Mouse (Mus musculus): Measurements from ENCODE around the gene Fmn2. TPM values are rescaled to one million over a fixed set of nuclear protein-coding genes. Genes with fewer than 3 reads are reported as not detected.

The Fmn2 gene
- total and polyA plus RNA-seq, 3 experiments = not detected

DNA sequence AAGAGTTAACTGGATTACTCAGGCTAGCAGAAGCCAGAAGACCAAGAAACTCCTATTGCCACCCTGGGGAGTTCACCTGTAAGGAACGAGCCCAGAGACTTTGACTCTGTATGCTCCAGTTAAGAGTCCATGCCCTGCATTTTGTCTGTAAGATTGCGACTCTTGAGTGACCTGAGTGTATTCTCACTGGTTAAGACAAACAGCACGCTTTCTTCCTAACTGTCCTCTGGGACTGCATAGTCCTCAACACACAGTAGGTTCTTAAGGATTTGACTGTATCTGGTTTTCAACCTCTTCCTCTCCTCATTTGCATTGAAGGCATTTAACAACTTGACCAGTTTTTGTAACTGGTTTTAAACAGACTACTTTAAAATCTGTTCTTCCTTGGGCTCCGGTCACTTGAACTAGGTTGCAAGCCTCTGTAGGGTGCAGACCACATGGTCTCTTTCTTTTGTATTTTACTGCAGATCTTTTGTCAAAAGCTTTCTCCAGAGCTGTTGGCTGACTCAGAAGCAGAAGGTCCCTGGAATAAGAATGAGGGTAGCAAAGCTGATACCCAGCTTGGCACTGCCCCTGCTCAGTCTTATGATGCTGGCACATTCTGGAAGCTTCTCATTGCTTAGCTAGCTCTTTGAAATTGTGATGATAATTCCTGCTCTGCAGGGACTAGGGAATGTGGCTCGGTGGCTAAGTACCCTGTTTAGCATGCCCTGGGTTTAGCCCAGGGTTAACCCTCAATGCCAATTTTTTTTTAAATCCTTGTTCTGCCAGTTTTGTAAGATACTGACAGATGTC, 20.5 kb downstream of the Fmn2 start:
- no peak for ATAC-seq (ENCODE audit: extremely low read depth, insufficient number of reproducible peaks, low FRiP score, poor library complexity, severe bottlenecking)
- H3K27me3 ChIP-seq (ENCODE audit: insufficient read depth, low read length) = no peaks in the 10 kb centered on the region
- 0 out of 2 replicates have a peak, but pooled peaks cover 3% of the 10 kb centered on the region for H3K9me3 ChIP-seq (replicated peaks)
- no peaks in the 10 kb centered on the region for H3K4me1 ChIP-seq (ENCODE audit: insufficient read depth, low read depth, low read length)
- TF ChIP-seq GATA2 (IDR thresholded peaks at IDR 0.05; ENCODE audit: borderline replicate concordance, low read depth, low read length) (no peak), POLR2AphosphoS5 (IDR thresholded peaks at IDR 0.05; ENCODE audit: insufficient replicate concordance, low read depth, low read length) (no peak), TAL1 (conservative IDR thresholded peaks at IDR 0.05; ENCODE audit: low read depth, low read length) (no peak), GATA1 (IDR thresholded peaks at IDR 0.05; ENCODE audit: borderline replicate concordance, low read length) (no peak), CTCF (IDR thresholded peaks at IDR 0.05; ENCODE audit: low read depth, low read length) (no peak)
- no peaks in the 10 kb centered on the region for H3K36me3 ChIP-seq (replicated peaks)
- no peak for DNase-seq (ENCODE audit: low spot score)
- no peak overlapping the region for H3K4me3 ChIP-seq (ENCODE audit: low read depth, low read length)

DNA sequence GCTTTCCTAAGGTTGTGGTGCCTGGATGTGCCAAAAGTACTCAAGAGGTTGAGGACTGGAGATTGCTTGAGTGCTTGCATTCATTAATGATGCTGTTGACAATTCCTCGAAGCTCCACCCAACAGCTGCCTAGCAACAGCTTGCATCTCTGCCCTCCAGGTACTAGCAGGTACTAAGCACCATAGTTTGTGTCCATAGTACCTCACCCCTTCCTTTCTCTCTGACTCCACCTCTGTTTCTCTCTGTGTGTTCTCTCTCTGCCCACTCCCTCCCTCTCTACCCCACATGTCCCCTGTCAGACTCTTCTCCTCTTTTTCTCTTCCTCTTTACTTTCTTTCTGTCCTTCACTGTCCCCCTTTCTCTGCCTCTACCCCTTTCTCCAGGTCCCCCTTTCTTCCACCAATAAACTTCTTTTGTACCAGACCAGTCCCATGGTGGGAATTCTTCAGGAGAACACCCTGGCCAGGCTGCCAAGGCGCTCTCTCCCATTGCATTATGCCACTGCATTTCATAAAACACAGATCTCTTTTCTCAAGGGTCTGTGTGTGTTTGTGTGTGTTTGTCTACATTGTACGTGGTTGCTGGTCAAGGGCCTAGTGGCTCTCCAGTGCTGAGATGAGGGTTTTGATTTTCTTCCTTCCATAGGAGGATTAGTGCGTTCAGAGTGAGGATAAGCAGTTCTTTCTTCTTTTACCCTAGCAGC, 21.3 kb downstream of the Fmn2 start:
- no peaks in the 10 kb centered on the region for H3K4me1 ChIP-seq (ENCODE audit: insufficient read depth, low read depth, low read length)
- TF ChIP-seq CTCF (IDR thresholded peaks at IDR 0.05; ENCODE audit: low read depth, low read length) (no peak), GATA1 (IDR thresholded peaks at IDR 0.05; ENCODE audit: borderline replicate concordance, low read length) (no peak), TAL1 (conservative IDR thresholded peaks at IDR 0.05; ENCODE audit: low read depth, low read length) (no peak), GATA2 (IDR thresholded peaks at IDR 0.05; ENCODE audit: borderline replicate concordance, low read depth, low read length) (no peak), POLR2AphosphoS5 (IDR thresholded peaks at IDR 0.05; ENCODE audit: insufficient replicate concordance, low read depth, low read length) (no peak)
- ATAC-seq (ENCODE audit: extremely low read depth, insufficient number of reproducible peaks, low FRiP score, poor library complexity, severe bottlenecking) = no peak

DNA sequence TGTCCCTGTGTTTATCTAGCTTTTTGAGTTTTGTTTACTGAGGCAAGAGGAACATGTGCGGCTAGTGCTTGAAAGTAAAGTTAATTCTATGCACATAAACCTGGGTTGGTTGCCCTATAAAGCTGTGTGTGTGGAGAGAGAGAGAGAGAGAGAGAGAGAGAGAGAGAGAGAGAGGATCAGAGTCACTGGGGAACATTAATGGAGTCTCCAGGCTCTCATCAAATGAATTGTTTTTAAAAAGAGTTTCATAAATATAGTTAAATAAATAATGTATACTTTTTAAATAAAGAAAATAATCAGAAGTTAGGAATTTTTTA, 21.8 kb downstream of the Fmn2 start:
- ATAC-seq (ENCODE audit: extremely low read depth, insufficient number of reproducible peaks, low FRiP score, poor library complexity, severe bottlenecking) (no peak), DNase-seq (ENCODE audit: low spot score) (no peak)
- Histone ChIP-seq H3K4me3 (ENCODE audit: low read depth, low read length) (no peak overlapping the region), H3K36me3 (replicated peaks) (no peaks in the 10 kb centered on the region), H3K9me3 (replicated peaks) (0 out of 2 replicates have a peak, but pooled peaks cover 3% of the 10 kb centered on the region), H3K27me3 (ENCODE audit: insufficient read depth, low read length) (no peaks in the 10 kb centered on the region), H3K4me1 (ENCODE audit: insufficient read depth, low read depth, low read length) (no peaks in the 10 kb centered on the region)
- TF ChIP-seq CTCF (IDR thresholded peaks at IDR 0.05; ENCODE audit: low read depth, low read length) (no peak), GATA2 (IDR thresholded peaks at IDR 0.05; ENCODE audit: borderline replicate concordance, low read depth, low read length) (no peak), TAL1 (conservative IDR thresholded peaks at IDR 0.05; ENCODE audit: low read depth, low read length) (no peak), POLR2AphosphoS5 (IDR thresholded peaks at IDR 0.05; ENCODE audit: insufficient replicate concordance, low read depth, low read length) (no peak), GATA1 (IDR thresholded peaks at IDR 0.05; ENCODE audit: borderline replicate concordance, low read length) (no peak)

More for the DNA sequence above, 21.3 kb downstream of the Fmn2 start:
- Histone ChIP-seq H3K4me3 (ENCODE audit: low read depth, low read length) (no peak overlapping the region), H3K27me3 (ENCODE audit: insufficient read depth, low read length) (no peaks in the 10 kb centered on the region), H3K9me3 (replicated peaks) (0 out of 2 replicates have a peak, but pooled peaks cover 3% of the 10 kb centered on the region), H3K36me3 (replicated peaks) (no peaks in the 10 kb centered on the region)
- no peak for DNase-seq (ENCODE audit: low spot score)

DNA sequence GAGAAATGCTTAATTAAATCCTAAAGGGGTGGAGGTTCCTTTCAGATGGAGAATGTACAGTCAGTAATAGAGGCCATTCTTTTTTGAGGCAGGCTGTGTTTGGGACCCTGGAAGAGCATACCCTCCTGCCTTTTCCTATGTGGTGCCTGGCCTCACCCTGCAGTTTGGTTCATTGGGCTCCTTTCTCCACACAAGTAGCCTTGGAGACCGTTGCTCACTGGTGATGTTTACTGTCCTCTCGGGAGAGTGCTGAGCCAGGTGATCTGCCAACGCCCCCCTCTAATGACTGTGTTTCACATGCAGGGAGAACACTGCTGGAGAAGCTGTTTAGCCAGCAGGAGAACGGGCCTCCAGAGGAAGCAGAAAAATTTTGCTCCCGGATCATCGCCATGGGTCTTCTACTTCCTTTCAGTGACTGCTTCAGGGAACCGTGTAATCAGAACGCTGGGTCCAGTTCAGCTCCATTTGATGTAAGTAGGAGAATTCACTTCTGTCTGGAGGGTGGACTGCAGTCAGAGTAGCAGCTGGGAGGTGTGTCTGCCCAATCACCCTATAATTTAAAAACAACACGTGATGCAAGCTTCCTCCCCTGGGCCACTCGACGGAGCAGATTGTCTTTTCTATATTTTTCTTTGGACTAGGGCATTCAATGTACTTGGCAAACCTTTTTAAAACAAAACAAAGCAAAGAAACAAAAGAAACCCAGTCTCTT, 35.3 kb downstream of the Fmn2 start:
- Histone ChIP-seq H3K9me3 (replicated peaks) (0 out of 2 replicates have a peak, but pooled peaks cover 7% of the 10 kb centered on the region), H3K27me3 (ENCODE audit: insufficient read depth, low read length) (no peaks in the 10 kb centered on the region), H3K4me1 (ENCODE audit: insufficient read depth, low read depth, low read length) (no peaks in the 10 kb centered on the region), H3K36me3 (replicated peaks) (no peaks in the 10 kb centered on the region), H3K4me3 (ENCODE audit: low read depth, low read length) (no peak overlapping the region)
- TF ChIP-seq TAL1 (conservative IDR thresholded peaks at IDR 0.05; ENCODE audit: low read depth, low read length) = no peak
- TF ChIP-seq GATA1 (IDR thresholded peaks at IDR 0.05; ENCODE audit: borderline replicate concordance, low read length) = no peak
- TF ChIP-seq POLR2AphosphoS5 (IDR thresholded peaks at IDR 0.05; ENCODE audit: insufficient replicate concordance, low read depth, low read length) = no peak
- TF ChIP-seq GATA2 (IDR thresholded peaks at IDR 0.05; ENCODE audit: borderline replicate concordance, low read depth, low read length) = no peak
- TF ChIP-seq CTCF (IDR thresholded peaks at IDR 0.05; ENCODE audit: low read depth, low read length) = no peak
- ATAC-seq (ENCODE audit: extremely low read depth, insufficient number of reproducible peaks, low FRiP score, poor library complexity, severe bottlenecking) (no peak), DNase-seq (ENCODE audit: low spot score) (no peak)

DNA sequence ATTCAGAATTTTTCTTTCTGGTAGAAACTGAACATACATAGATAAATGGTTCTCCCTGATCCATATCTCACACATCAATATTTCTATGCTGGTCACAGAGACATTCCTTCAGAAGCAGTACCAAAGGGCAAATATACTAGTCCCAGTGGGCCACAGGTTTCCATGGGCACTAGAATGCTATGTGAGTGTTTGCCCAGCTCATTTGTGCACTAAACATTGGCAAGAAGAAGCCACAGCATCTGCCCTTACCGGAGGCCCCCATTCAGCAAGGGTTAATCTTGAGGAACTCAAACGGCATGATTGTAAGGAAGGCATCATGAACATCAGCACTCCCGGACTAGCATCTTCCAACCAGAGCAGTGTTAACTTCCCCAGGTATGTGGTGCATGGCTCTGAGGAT, 35.9 kb downstream of the Fmn2 start:
- 0 out of 2 replicates have a peak, but pooled peaks cover 7% of the 10 kb centered on the region for H3K9me3 ChIP-seq (replicated peaks)
- no peak overlapping the region for H3K4me3 ChIP-seq (ENCODE audit: low read depth, low read length)
- DNase-seq (ENCODE audit: low spot score) (no peak), ATAC-seq (ENCODE audit: extremely low read depth, insufficient number of reproducible peaks, low FRiP score, poor library complexity, severe bottlenecking) (no peak)
- no peaks in the 10 kb centered on the region for H3K27me3 ChIP-seq (ENCODE audit: insufficient read depth, low read length)
- H3K36me3 ChIP-seq (replicated peaks) = no peaks in the 10 kb centered on the region
- H3K4me1 ChIP-seq (ENCODE audit: insufficient read depth, low read depth, low read length) = no peaks in the 10 kb centered on the region
- no peak for TF ChIP-seq GATA2 (IDR thresholded peaks at IDR 0.05; ENCODE audit: borderline replicate concordance, low read depth, low read length)
- no peak for TF ChIP-seq CTCF (IDR thresholded peaks at IDR 0.05; ENCODE audit: low read depth, low read length)
- no peak for TF ChIP-seq POLR2AphosphoS5 (IDR thresholded peaks at IDR 0.05; ENCODE audit: insufficient replicate concordance, low read depth, low read length)

DNA sequence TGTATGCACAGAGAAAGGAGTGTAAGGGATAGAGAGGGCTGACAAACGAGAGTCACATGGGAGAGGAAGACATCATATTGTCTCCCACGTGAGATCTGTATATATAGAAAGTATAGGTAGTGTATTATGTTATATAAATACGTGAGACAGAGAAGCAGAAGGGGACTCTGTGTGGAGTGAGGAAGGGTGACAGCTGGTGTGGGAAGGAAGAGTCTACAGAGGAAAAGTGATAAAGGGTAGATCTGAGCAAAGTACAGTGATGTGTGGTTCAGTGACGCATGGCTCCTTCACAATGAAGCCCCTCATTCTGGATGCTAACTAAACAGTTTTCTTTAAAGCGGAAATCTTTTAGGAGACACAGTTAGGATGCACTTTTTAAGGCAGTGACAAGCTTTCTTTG, 46.7 kb downstream of the Fmn2 start:
- DNase-seq (ENCODE audit: low spot score) (no peak), ATAC-seq (ENCODE audit: extremely low read depth, insufficient number of reproducible peaks, low FRiP score, poor library complexity, severe bottlenecking) (no peak)
- peaks cover 4% of the 10 kb centered on the region; the same call in 1 of the 2 replicates for H3K9me3 ChIP-seq (replicated peaks)
- TF ChIP-seq POLR2AphosphoS5 (IDR thresholded peaks at IDR 0.05; ENCODE audit: insufficient replicate concordance, low read depth, low read length) = no peak
- no peak for TF ChIP-seq GATA2 (IDR thresholded peaks at IDR 0.05; ENCODE audit: borderline replicate concordance, low read depth, low read length)
- TF ChIP-seq CTCF (IDR thresholded peaks at IDR 0.05; ENCODE audit: low read depth, low read length) = no peak
- no peak for TF ChIP-seq GATA1 (IDR thresholded peaks at IDR 0.05; ENCODE audit: borderline replicate concordance, low read length)
- TF ChIP-seq TAL1 (conservative IDR thresholded peaks at IDR 0.05; ENCODE audit: low read depth, low read length) = no peak
- no peaks in the 10 kb centered on the region for H3K27me3 ChIP-seq (ENCODE audit: insufficient read depth, low read length)
- H3K4me3 ChIP-seq (ENCODE audit: low read depth, low read length) = no peak overlapping the region
- no peaks in the 10 kb centered on the region for H3K4me1 ChIP-seq (ENCODE audit: insufficient read depth, low read depth, low read length)
- H3K36me3 ChIP-seq (replicated peaks) = no peaks in the 10 kb centered on the region
